Mouse (Mus musculus): Measurements from ENCODE around the gene Omg. TPM values are rescaled to one million over a fixed set of nuclear protein-coding genes. Genes with fewer than 3 reads are reported as not detected.

Omg gene
- polyA plus RNA-seq, 1 experiment from 2014 or later: not detected

DNA sequence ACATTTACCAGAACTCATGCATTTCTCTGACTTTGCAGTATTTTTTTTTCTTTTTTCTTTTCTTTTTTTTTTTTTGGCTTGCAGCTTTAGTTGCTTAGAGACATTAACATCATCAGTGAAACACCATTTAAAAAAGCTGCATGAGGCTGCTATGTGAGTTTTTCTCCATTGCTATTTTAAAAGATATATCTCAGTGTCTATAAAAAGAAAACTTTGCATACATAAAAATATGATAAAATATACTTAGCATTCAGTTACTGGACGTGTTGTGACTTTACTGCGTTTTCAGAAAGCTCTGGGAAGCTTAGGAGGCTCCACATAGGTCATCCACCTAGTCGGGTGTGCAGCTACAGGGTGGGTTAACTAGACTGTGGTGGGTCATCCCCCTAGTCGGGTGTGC is 44.0 kb downstream of the Omg start:
- 69% methylated on average over 4 of the region's 4 CpGs for WGBS (ENCODE audit: insufficient replicate concordance)
- no peaks in the 10 kb centered on the region for H3K4me1 ChIP-seq (replicated peaks)
- H3K4me3 ChIP-seq (replicated peaks): no peak overlapping the region
- no peak overlapping the region for H3K27ac ChIP-seq (replicated peaks)
- no peak overlapping the region for H3K9ac ChIP-seq
- H3K36me3 ChIP-seq (replicated peaks): 0 out of 2 replicates have a peak, but pooled peaks cover 4% of the 10 kb centered on the region
- no peak for ATAC-seq (ENCODE audit: insufficient read depth)
- no peaks in the 10 kb centered on the region for H3K9me3 ChIP-seq (replicated peaks)
- H3K4me2 ChIP-seq: no peak overlapping the region
- H3K27me3 ChIP-seq: no peaks in the 10 kb centered on the region

DNA sequence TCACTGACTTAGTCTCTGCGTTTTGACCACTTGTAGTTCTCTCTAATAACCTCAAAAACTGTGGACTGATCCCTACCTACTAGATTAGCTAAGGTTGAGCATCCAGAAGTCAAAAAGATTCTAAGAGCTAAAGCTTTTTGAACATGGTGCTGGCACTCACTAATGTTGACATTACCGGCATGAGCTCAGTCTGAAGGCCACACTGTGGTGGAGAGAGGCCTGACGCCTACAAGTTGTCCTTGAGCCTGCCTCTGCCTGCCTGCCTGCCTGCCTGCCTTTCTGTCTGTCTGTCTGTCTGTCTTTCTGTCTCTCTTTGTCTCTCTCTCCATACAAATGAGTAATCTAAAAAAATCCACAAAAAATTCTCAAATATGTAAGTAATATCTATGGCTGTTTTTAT is 46.0 kb downstream of the Omg start:
- H3K9ac ChIP-seq: no peak overlapping the region
- H3K36me3 ChIP-seq (replicated peaks): 0 out of 2 replicates have a peak, but pooled peaks cover 8% of the 10 kb centered on the region
- no peak overlapping the region for H3K27ac ChIP-seq (replicated peaks)
- no peak for ATAC-seq (ENCODE audit: insufficient read depth)
- no peak overlapping the region for H3K4me2 ChIP-seq
- H3K4me1 ChIP-seq (replicated peaks): no peaks in the 10 kb centered on the region
- WGBS (ENCODE audit: insufficient replicate concordance): 76% methylated on average over 3 of the region's 3 CpGs
- no peak overlapping the region for H3K4me3 ChIP-seq (replicated peaks)
- no peaks in the 10 kb centered on the region for H3K9me3 ChIP-seq (replicated peaks)
- H3K27me3 ChIP-seq: no peaks in the 10 kb centered on the region

DNA sequence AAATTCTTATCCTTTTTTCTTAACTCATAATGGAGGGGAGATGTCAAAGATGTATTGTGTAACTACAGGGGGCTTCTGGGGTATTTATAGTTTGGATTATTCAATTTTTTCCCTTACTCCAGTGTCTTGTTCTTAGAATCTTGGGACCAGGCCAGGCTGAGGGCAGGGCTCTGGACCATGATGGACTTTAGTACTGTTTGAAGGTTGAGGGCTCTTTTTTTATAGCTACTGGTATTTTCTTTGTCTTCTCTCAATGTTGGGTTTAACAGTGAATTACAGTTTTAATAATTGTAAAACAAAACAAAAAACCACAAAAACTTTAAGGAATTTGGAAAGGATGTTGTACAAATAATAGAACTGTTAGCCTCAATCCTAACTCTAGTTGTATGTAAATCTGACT is 50.9 kb downstream of the Omg start:
- Histone ChIP-seq H3K27ac (replicated peaks) (no peak overlapping the region), H3K9ac (no peak overlapping the region), H3K4me1 (replicated peaks) (no peaks in the 10 kb centered on the region), H3K4me2 (no peak overlapping the region), H3K4me3 (replicated peaks) (no peak overlapping the region), H3K9me3 (replicated peaks) (no peaks in the 10 kb centered on the region), H3K36me3 (replicated peaks) (peaks cover 13% of the 10 kb centered on the region), H3K27me3 (no peaks in the 10 kb centered on the region)
- no peak for ATAC-seq (ENCODE audit: insufficient read depth)

Other genes starting within 250 kb of the Omg start
- gene Wsb1, start 249.4 kb downstream of the Omg start, polyA plus RNA-seq (2015; fragmentation: Nextera tagmentation; extraction: Ambion mirVana): 32.2 and 33.6 TPM in 2 replicates
- gene Gm9964, start 207.2 kb downstream of the Omg start, polyA plus RNA-seq (2015; fragmentation: Nextera tagmentation; extraction: Ambion mirVana): not detected in 2 replicates
- gene Nf1, start 164.4 kb downstream of the Omg start, polyA plus RNA-seq (2015; fragmentation: Nextera tagmentation; extraction: Ambion mirVana): 0.92 and 1.0 TPM in 2 replicates
- 4.8 and 5.2 TPM in 2 replicates for gene Evi2b, start 19.7 kb upstream of the Omg start, polyA plus RNA-seq (2015; fragmentation: Nextera tagmentation; extraction: Ambion mirVana)
- 0.75 and 0.82 TPM in 2 replicates for gene Evi2, start 26.5 kb upstream of the Omg start, polyA plus RNA-seq (2015; fragmentation: Nextera tagmentation; extraction: Ambion mirVana)
- gene Evi2a, start 26.5 kb upstream of the Omg start, polyA plus RNA-seq (2015; fragmentation: Nextera tagmentation; extraction: Ambion mirVana): 5.9 and 6.3 TPM in 2 replicates
- 0.90 and 1.1 TPM in 2 replicates for gene Rab11fip4, start 87.1 kb upstream of the Omg start, polyA plus RNA-seq (2015; fragmentation: Nextera tagmentation; extraction: Ambion mirVana)

All from liver, embryonic 15.5 days (tissue).